Mouse (Mus musculus) forebrain, embryonic 10.5 days (tissue): ENCODE measurements around the gene Mael. TPM values are rescaled to one million over a fixed set of nuclear protein-coding genes. Genes with fewer than 3 reads are reported as not detected.

ENCODE experiments used
- DNase-seq: peaks from one replicate; pipeline ENCODE4 v3.0.0-alpha.2; 2017; ENCODE audit warnings: low spot score; ENCODE audit errors: extremely low spot score
- H3K27ac ChIP-seq: fragments of 300-500 bp; sonication (generic); 2 replicates; pipeline ENCODE4 v1.5.1; 2016; ENCODE audit warnings: mild to moderate bottlenecking
- H3K27me3 ChIP-seq: fragments of 300-500 bp; sonication (generic); 2 replicates; pipeline ENCODE4 v1.6.1; 2016; ENCODE audit warnings: mild to moderate bottlenecking; ENCODE audit not compliant: poor library complexity, severe bottlenecking
- H3K36me3 ChIP-seq: fragments of 300-500 bp; sonication (generic); replicated peaks from 2 replicates; pipeline ENCODE4 v1.6.1; 2016; ENCODE audit warnings: mild to moderate bottlenecking, moderate library complexity
- H3K4me1 ChIP-seq: fragments of 300-500 bp; sonication (generic); 2 replicates; pipeline ENCODE4 v1.6.1; 2016
- H3K4me3 ChIP-seq: fragments of 300-500 bp; sonication (generic); 2 replicates; pipeline ENCODE4 v1.5.1; 2016; ENCODE audit warnings: mild to moderate bottlenecking, moderate library complexity
- H3K9me3 ChIP-seq: fragments of 300-500 bp; sonication (generic); 2 replicates; pipeline ENCODE4 v1.6.1; 2016; ENCODE audit warnings: mild to moderate bottlenecking, moderate library complexity
- WGBS: fragments of 180-500 bp; shearing (Covaris S2); methylation state at CpG from one replicate; pipeline ENCODE4 v1.1.7; 2016; 5-methylcytosine and 5-hydroxymethylcytosine counted together
- polyA plus RNA-seq: library from polyadenylated mRNA; unstranded; fragments of >200 nt; fragmentation: Nextera tagmentation; extraction: Ambion mirVana; gene quantifications from 2 replicates; pipeline ENCODE4 v1.2.1, GENCODE M21; 2016

Gene Mael
- not detected in 2 replicates for polyA plus RNA-seq

GRCm38 (mm10) chr1:166238315-166238969 lies at the start of gene Mael:
Gene Mael, minus strand, starts transcription at chr1:166238747.
- DNase-seq = no peak
- 88% methylated on average over 53 of the region's 53 CpGs for WGBS
- no peak within 1 kb of the TSS for H3K4me3 ChIP-seq

GRCm38 (mm10) chr1:166286231-166286630 lies 47.7 kb upstream of the Mael start:
- no peak for DNase-seq
- 79% methylated on average over 9 of the region's 9 CpGs for WGBS
- Histone ChIP-seq H3K36me3 (peaks cover 26% of the 10 kb centered on the region), H3K27me3 (no peaks in the 10 kb centered on the region), H3K4me1 (peaks cover 66% of the 10 kb centered on the region), H3K4me3 (no peak overlapping the region), H3K27ac (peak overlapping the region; percentile 74), H3K9me3 (no peaks in the 10 kb centered on the region)

More at GRCm38 (mm10) chr1:166238315-166238969, at the start of gene Mael:
- Histone ChIP-seq H3K27me3 (no peaks in the 10 kb centered on the region), H3K36me3 (peaks cover 8% of the 10 kb centered on the region; the same call in 1 of the 2 replicates), H3K4me1 (peaks cover 7% of the 10 kb centered on the region; the same call in 1 of the 2 replicates), H3K27ac (no peak within 1 kb of the TSS), H3K9me3 (peaks cover 10% of the 10 kb centered on the region)

DNA sequence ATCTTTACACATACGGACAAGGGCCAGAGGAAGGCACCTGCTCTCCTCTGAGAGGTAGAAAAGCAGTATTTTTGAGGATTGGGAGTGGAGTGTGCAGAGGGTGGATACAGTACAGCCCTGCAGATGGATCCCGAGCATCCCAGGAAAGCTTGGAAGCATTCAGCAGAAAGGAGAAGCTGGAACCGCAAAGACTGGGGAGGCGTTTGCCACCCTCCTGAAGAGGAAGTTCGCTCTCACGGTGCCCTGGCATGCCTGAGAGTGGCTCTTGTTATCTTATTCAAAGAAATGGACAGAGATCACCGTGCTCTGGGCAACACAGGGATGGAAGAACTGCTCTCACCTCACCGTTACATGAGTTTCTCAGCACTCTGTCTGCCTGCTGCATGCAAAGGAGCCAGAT lies 45.8 kb upstream of the Mael start:
- DNase-seq = no peak
- no peaks in the 10 kb centered on the region for H3K9me3 ChIP-seq
- WGBS = 74% methylated on average over 8 of the region's 8 CpGs
- peaks cover 81% of the 10 kb centered on the region for H3K4me1 ChIP-seq
- H3K27ac ChIP-seq = peak overlapping the region; percentile 92
- no peaks in the 10 kb centered on the region for H3K27me3 ChIP-seq
- H3K4me3 ChIP-seq = no peak overlapping the region
- H3K36me3 ChIP-seq = peaks cover 20% of the 10 kb centered on the region

DNA sequence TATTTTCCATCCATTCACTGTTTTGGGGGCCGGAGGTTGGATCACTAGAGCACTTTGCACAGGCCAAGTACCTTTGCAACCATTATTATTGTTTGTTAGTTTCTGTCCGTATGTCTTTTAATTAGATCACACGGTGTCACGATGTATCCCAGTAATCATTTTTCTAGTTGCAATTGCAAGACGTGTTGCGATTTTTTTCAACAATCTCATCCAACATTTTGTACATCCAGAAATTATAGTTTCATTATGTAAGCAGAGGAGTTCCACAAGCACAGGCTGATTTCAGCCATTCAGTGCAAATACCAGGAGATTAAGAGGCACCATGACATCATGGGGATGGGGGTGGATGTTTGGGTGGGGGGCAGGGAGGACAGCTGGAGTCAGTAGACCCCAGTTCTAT lies 44.9 kb upstream of the Mael start:
- Histone ChIP-seq H3K27me3 (no peaks in the 10 kb centered on the region), H3K4me1 (peaks cover 90% of the 10 kb centered on the region), H3K9me3 (no peaks in the 10 kb centered on the region), H3K4me3 (peak overlapping the region; percentile 12; the same call in 1 of the 2 replicates), H3K27ac (peak overlapping the region; percentile 92), H3K36me3 (peaks cover 13% of the 10 kb centered on the region)
- WGBS = 60% methylated on average over 6 of the region's 6 CpGs
- DNase-seq = peak; percentile 26

DNA sequence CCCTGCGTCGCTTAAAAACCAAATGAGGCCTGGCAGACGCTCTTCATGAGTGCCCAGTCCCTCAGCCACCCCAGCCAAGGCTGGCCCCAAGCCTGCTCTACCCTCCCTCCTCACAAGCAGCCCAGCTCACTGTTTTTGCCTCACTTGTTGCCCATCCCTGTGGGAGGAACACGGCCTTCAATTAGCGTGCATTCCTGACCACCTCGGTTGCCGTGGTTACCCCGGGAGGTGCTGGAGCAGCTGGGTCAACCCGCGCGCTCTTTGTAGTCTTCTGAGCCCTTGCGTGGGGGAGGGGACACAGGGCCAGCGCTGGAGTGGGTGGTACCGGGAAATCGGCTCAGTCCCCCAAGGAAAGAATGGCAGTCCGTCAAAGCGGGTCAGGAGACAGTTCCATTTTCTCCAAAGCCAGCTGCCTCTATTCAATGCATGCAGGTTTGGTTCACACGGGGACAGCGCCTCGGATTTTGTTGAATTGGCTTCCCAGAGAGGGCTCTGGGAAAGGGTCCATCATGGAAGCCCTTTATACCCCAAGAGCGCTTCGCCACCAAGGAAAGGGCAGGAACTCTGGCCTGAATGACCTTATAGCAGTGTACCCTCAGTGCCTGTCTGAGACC lies 44.2 kb upstream of the Mael start:
- Histone ChIP-seq H3K9me3 (no peaks in the 10 kb centered on the region), H3K27me3 (no peaks in the 10 kb centered on the region), H3K27ac (peak overlapping the region; percentile 92), H3K4me1 (peaks cover 98% of the 10 kb centered on the region), H3K36me3 (peaks cover 10% of the 10 kb centered on the region), H3K4me3 (peak overlapping the region; percentile 12)
- 1% methylated on average over 22 of the region's 22 CpGs for WGBS
- peak; percentile 99 for DNase-seq

DNA sequence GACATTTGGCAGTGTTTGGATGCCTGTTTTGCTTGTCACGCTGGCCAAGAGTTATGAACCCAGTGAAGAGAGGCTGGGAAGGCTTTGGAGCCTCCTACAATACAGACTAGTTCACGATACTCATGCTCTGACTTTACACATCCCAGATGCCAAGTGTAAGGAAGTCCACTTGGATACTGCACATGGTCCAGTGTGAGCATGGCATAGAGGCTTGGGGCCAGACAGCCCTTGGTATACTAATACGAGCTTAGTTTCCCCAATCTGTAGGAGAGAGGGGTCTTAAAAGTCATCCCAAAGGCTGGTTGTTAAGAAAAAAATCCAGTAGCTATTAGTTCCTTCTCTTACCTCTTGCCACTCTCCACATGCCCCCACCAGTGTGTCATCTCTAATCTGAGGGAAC lies 43.3 kb upstream of the Mael start:
- H3K9me3 ChIP-seq = no peaks in the 10 kb centered on the region
- peaks cover 99% of the 10 kb centered on the region for H3K4me1 ChIP-seq
- DNase-seq = no peak
- H3K27me3 ChIP-seq = no peaks in the 10 kb centered on the region
- H3K36me3 ChIP-seq = peaks cover 11% of the 10 kb centered on the region
- 23% methylated on average over 3 of the region's 3 CpGs for WGBS
- peak overlapping the region; percentile 12; the same call in 1 of the 2 replicates for H3K4me3 ChIP-seq
- peak overlapping the region; percentile 92 for H3K27ac ChIP-seq

DNA sequence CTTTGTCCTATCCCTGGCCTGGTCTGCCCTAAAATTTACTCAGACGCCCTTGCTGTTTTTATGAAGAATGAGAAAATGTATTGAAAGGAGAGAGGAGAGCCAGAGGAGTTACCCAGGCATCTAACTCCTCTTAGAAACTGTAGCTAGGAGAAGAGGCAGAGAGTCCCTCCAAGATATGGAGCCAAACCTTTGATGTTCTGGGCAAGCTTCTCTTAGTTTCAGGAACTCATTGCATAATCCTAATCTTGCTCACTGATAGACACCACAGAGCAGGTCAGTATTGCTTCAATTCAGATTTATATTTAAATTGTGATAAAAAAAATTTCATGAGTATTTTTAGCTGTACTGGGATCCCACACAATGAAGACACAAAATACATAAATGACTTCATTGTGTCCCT lies 42.7 kb upstream of the Mael start:
- no peaks in the 10 kb centered on the region for H3K27me3 ChIP-seq
- peaks cover 11% of the 10 kb centered on the region for H3K36me3 ChIP-seq
- no peak for DNase-seq
- peak overlapping the region; percentile 37 for H3K4me3 ChIP-seq
- H3K9me3 ChIP-seq = no peaks in the 10 kb centered on the region
- peaks cover 93% of the 10 kb centered on the region for H3K4me1 ChIP-seq
- 24% methylated on average over 1 of the region's 1 CpGs for WGBS
- peak overlapping the region; percentile 92 for H3K27ac ChIP-seq

DNA sequence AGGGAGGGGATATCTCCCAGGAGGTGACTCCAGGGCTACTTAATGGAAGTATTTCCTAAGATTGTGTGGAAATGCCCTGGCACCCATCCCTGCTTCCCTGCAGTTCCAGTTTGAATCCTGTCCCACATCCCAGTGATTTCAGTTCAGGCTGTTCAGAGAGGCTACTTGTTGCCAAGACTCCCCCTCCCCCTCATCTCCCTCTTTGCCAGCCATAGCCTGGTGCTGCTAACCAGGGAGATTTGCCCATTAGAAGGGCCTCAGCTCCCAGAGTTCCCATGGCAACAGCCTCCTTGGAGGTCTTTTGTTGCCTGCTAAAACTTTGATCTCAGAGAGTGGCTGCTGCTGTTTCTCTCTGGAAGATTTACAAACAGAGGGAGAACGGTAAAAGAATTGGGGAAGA lies 42.0 kb upstream of the Mael start:
- Histone ChIP-seq H3K36me3 (peaks cover 11% of the 10 kb centered on the region), H3K4me3 (peak overlapping the region; percentile 37), H3K27me3 (no peaks in the 10 kb centered on the region), H3K9me3 (no peaks in the 10 kb centered on the region), H3K4me1 (peaks cover 86% of the 10 kb centered on the region), H3K27ac (peak overlapping the region; percentile 92)
- WGBS = 0% methylated on average over 1 of the region's 1 CpGs
- DNase-seq = peak; percentile 88

DNA sequence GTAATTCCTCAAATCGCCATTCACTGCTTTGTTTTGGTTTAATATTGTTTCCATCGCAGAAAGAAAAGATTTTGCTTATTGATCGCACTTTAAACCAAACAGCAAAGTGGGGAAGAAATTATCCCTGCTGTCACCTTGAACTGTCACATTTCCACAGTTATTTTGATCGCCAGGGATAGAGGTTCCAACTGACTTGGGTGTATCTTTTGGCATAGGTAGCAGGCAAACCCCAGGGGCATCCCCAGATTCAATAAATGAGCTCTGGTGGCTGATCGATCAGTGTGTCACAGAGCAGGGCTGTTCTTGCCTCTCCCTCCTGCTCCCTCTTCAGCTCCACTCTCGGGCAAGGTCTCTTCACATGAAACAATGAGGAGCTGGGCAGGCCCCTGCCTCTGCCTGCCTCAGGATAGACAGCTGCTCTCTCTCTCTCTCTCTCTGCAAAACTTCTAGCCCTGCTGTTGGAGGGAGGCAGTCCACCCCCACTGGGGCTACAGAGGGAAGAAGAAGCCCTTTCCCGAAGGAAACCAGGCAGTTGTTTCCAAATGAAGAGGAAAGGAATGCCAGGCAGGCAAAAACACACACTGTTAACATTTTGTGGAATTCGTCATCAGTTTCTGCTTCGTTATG lies 41.1 kb upstream of the Mael start:
- Histone ChIP-seq H3K4me1 (peaks cover 77% of the 10 kb centered on the region), H3K4me3 (peak overlapping the region; percentile 37)
- 24% methylated on average over 9 of the region's 9 CpGs for WGBS

GRCm38 (mm10) chr1:166278786-166279185 lies 40.2 kb upstream of the Mael start:
- DNase-seq = no peak
- peaks cover 68% of the 10 kb centered on the region for H3K4me1 ChIP-seq
- WGBS = 34% methylated on average over 2 of the region's 2 CpGs
- peaks cover 14% of the 10 kb centered on the region for H3K36me3 ChIP-seq
- H3K4me3 ChIP-seq = peak overlapping the region; percentile 6; the same call in 1 of the 2 replicates
- H3K9me3 ChIP-seq = no peaks in the 10 kb centered on the region
- H3K27me3 ChIP-seq = no peaks in the 10 kb centered on the region
- peak overlapping the region; percentile 92 for H3K27ac ChIP-seq

More for the DNA sequence above, 41.1 kb upstream of the Mael start:
- Histone ChIP-seq H3K27me3 (no peaks in the 10 kb centered on the region), H3K9me3 (no peaks in the 10 kb centered on the region), H3K36me3 (peaks cover 9% of the 10 kb centered on the region; the same call in 1 of the 2 replicates), H3K27ac (peak overlapping the region; percentile 92)
- DNase-seq = peak; percentile 40

- 93% methylated on average over 5 of the region's 5 CpGs for WGBS
- no peaks in the 10 kb centered on the region for H3K27me3 ChIP-seq
- no peak overlapping the region for H3K27ac ChIP-seq
- DNase-seq = no peak
- no peak overlapping the region for H3K4me3 ChIP-seq
- H3K9me3 ChIP-seq = no peaks in the 10 kb centered on the region; the same call in 1 of the 2 replicates
- peaks cover 78% of the 10 kb centered on the region for H3K36me3 ChIP-seq
- H3K4me1 ChIP-seq = peaks cover 7% of the 10 kb centered on the region; the same call in 1 of the 2 replicates
Observed at GRCm38 (mm10) chr1:166268218-166268617, 29.7 kb upstream of the Mael start.

DNA sequence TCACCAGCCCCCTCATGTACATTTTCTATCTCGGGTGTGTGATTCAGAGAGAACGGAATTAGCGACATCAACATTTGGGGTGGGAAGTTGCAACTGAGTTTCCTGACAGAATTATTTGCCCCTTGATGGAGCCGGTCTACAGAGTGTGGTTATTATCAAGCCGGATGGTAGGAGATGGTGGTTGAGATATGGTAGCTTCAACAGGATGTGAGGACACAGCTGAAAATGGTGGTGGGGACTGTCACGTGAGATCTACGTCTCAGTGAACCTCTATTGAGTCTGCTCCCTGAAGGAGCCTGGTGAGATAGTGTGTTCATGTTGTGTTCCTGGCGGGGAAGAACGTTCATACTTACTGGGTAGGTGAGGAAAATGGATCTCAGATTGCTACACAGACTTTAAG lies 28.4 kb upstream of the Mael start:
- Histone ChIP-seq H3K4me1 (peaks cover 7% of the 10 kb centered on the region; the same call in 1 of the 2 replicates), H3K9me3 (peaks cover 3% of the 10 kb centered on the region; the same call in 1 of the 2 replicates), H3K27me3 (no peaks in the 10 kb centered on the region), H3K4me3 (no peak overlapping the region), H3K27ac (no peak overlapping the region), H3K36me3 (peaks cover 73% of the 10 kb centered on the region)
- WGBS = 96% methylated on average over 9 of the region's 9 CpGs
- no peak for DNase-seq
